Mouse (Mus musculus) skeletal muscle tissue, adult 2 months (tissue): ENCODE data around the gene Mapt.
"Not testable (repeated sequence)": the region's sequence is repeated elsewhere in the genome, so short reads cannot be mapped to it uniquely, and the experiment has no call there.

Experiments
- DNase-seq: peaks from one replicate; pipeline ENCODE4 v3.0.0-alpha.2; 2012; ENCODE audit warnings: low read depth, low spot score

The Mapt gene

DNA sequence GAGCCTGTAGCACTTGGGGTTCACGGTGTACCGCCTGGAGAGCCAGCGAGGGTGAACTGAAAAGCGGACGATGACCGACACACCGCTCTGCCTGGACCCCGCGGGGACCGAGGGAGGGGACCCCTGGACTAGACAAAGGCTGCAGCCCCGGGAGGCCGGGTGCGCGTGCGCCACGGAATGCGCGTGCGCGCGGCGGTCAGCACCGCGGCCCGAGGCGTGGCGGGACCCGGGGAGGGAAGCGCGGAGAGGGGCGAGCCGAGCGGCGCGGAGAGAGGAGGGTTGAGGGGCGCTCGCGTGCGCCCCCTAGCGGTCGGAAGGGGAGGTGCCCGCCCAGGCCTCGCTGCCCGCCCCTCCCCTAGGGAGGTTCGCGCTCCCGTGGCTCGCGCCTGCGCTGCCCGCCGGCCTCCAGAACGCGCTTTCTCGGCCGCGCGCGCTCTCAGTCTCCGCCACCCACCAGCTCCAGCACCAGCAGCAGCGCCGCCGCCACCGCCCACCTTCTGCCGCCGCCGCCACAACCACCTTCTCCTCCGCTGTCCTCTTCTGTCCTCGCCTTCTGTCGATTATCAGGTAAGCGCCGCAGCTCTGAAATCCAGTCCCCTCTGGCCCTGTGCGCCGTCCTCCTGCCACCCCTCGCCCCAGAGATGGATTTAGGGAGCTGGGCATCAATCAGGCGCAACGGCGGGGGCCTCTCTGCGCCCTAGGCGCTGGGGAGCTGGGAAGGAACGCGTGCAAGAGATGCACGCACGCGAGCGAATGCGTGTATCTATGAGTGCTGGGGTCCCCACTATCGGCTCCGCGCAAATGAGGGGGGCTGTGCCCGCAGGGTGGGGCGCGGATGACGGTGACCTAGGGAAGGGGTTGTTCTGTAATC lies at the start of gene Mapt:
Gene Mapt (plus strand): TSS at position 350 of the 871 bp plus-strand sequence.
- DNase-seq: peak; percentile 90

DNA sequence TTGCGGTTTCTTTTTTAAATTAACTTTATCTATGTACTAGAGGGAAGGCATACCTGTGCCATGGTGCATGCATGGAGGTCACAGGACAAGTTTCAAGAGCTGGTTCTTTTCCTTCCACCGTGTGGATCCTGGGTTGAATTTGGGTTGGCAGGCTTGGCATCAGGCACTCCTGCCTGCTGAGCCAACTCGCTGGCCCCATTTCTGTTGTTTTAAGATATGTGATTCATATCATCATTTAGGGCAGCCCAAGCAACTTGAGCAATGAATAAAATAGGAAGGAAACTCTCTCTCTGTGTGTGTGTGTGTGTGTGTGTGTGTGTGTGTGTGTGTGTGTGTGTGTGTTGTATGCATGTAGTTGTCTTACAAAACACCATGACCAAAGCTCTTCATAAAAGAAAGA lies 49.0 kb upstream of the Mapt start:
- DNase-seq: no peak

- DNase-seq: no peak
Measured at GRCm38 (mm10) chr11:104186135-104186836, 44.9 kb upstream of the Mapt start, which contains the start of gene Sppl2c. Gene Sppl2c, plus strand, starts transcription at chr11:104186327.

DNA sequence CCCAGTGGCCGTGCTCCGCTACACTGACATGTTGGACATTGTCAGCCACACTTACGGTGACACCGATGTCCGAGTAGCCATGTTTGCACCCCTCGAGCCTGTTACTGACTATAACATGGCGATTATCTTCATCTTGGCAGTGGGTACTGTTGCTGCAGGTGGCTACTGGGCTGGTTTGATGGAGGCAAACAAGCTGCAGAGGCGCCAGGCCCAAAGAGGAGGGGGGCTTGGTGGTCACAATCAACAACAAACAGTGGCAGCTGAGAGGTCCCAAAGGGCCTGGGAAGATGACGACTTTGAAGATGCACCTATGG lies 44.4 kb upstream of the Mapt start:
- DNase-seq: no peak

DNA sequence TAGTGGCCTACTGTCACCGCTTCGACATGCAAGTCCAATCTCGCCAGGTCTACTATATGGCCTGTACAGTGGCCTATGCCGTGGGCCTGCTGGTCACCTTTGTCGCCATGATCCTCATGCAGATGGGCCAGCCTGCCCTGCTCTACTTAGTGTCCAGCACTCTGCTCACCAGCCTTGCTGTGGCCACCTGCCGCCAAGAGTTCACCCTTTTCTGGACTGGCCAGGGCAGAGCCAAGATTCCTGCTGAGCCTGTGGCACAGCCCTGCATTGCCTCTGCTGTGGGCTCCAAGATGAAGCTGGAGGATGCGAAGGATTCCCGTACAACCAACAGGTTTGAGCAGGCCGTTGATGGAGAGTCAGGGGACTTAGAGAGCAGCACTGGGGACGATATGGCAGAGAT lies 43.4 kb upstream of the Mapt start:
- no peak for DNase-seq

- no peak for DNase-seq
Measured at GRCm38 (mm10) chr11:104190008-104190407, 41.2 kb upstream of the Mapt start.

- no peak for DNase-seq
Measured at GRCm38 (mm10) chr11:104195382-104195781, 35.8 kb upstream of the Mapt start.

- DNase-seq: peak; percentile 58
Measured at GRCm38 (mm10) chr11:104195791-104196190, 35.4 kb upstream of the Mapt start.

- no peak for DNase-seq
Measured at GRCm38 (mm10) chr11:104197861-104198260, 33.3 kb upstream of the Mapt start.

- no peak for DNase-seq
Measured at GRCm38 (mm10) chr11:104203271-104203670, 27.9 kb upstream of the Mapt start.

DNA sequence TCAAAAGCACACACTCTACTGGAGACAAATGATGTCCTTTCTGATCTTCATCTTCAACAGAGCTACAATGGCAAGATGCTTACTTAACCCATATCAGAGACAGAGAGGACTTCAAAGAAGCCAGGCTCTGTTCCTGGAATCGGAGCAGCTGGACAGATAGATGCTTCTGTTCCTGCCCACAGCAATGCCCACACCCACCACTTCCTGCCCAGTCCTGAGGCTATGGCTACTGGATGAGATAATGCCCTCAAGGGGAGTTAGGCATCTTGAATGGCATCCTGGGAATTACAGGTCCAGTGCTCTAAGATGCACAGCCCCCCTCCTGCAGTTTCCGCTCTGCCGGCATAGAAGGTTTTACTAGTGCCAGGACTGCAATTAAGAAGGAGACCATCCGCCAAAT lies 24.6 kb upstream of the Mapt start:
- no peak for DNase-seq

DNA sequence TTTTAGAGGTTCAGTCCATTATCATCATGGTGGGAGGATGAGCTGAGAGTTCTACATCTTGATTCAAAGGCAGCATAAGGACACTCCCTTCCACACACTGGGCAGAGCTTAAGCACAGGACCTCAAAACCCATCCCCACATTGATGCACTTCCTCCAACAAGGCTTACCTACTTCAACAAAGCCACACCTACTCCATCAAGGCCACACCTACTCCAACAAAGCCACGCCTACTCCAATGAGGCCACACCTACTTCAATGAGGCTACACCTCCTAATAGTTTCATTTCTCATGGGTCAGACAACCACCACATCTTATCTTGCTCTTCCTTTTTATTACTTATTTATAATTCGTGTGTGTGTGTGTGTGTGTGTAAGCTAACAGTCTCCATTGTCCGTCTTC lies 22.1 kb upstream of the Mapt start:
- no peak for DNase-seq

- DNase-seq: no peak
Measured at GRCm38 (mm10) chr11:104211251-104211650, 19.9 kb upstream of the Mapt start.

DNA sequence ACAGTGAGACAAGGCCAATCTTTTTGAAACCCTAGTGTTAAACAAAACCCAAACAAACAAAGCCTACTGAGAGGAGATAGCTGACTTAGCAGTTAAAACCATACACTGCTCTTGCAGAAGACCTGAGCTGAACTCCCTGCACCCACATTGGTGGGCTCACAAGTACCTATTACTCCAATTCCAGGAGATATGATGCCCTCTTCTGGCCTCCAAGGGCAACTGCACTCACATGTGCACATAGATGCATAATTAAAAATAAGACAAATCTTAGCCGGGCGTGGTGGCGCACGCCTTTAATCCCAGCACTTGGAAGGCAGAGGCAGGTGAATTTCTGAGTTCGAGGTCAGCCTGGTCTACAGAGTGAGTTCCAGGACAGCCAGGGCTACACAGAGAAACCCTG lies 17.1 kb upstream of the Mapt start:
- not testable (repeated sequence) for DNase-seq

DNA sequence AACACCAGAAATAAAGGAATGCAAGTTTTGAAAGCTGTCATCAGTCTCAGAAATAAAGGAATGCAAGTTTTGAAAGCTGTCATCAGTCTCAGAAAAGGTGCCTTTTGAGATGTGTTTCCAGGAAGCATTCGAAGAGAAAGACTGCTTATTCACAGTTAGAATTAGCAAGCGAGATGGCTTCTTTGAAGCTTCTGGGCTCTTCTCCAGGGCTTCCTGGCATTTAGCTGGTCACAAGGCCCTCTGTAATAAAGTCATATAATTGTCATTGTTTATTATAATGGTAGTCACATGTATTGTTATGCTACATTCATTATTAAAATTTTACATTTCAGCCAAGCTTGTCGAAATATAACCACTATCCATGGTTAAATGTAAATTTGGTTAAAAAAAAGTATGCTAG lies 13.1 kb upstream of the Mapt start:
- DNase-seq: no peak

GRCm38 (mm10) chr11:104220291-104220690 lies 10.9 kb upstream of the Mapt start:
- DNase-seq: no peak

GRCm38 (mm10) chr11:104221751-104222150 lies 9.4 kb upstream of the Mapt start:
- DNase-seq: no peak

DNA sequence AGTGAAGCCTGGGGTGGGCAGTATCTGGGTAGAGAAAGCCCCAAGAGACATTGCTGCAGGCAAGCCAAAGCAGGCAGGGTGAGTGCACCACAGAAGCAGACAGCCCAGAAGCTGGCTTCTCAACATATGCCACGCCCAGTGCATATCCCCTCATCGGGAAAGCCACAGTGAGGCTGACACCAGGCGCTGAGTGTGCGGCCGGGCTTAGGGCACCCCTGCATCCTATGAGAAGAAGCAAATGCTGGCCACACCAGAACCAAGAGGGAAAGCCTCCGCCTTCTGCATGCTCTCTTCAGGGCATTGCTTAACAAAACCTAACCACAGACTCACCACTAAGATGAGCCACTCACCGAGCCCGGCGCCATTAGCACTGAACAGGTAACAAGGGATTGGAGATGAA lies 7.9 kb upstream of the Mapt start:
- no peak for DNase-seq

DNA sequence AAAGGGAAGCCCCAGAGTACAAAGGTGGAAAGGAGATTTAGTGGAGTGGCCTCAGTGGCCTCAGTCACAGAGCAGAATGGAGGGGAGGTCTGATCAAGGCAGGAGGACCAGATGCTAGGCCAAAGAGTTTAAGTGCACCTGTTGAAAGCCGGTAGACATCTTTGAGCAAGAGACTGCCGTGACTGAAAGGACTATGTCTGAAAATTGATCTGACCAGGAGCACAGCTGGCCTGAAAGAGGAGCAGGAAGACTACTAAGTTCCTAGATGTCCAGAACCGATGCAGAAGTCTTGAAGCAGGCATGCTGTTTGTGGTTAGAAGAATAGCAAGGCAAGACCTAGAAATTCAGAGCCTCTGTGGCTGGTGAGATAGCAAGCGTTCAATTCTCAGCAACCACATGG lies 1.8 kb upstream of the Mapt start:
- DNase-seq: no peak

- no peak for DNase-seq
Measured at GRCm38 (mm10) chr11:104230066-104230778, 968 bp upstream of the Mapt start.

- DNase-seq: no peak
Measured at GRCm38 (mm10) chr11:104232141-104233061, 1.2 kb downstream of the Mapt start.
